Mouse (Mus musculus): ENCODE data around the gene Prex1. TPM values are rescaled to one million over a fixed set of nuclear protein-coding genes. Genes with fewer than 3 reads are reported as not detected.

The Prex1 gene
- polyA plus RNA-seq, 1 experiment, result 20.1 TPM

DNA sequence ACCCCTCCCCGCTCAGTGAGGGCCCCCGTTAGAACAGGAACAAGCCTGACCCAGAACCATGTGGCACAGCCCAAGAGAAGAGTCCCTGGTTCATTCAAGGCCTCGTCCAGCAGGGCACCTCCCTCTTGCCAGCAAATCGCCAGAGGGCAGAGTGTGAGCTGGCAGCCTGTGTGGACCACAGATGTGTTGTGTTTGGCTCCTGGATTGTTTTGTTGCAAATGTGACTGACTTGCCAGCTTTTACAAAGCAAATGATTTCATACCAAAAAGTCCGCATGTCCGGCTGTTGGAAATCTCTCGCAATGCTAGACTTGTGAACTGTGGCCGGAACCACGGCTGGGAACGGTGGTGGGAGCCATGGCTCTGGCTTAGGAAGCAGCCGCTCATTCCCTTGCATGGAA, 36.7 kb downstream of the Prex1 start:
- no peak overlapping the region for H3K27ac ChIP-seq (ENCODE audit: insufficient read depth, low read depth, low read length)
- no peaks in the 10 kb centered on the region for H3K27me3 ChIP-seq (ENCODE audit: control insufficient read depth, insufficient read depth, low read length)
- 90% methylated on average over 11 of the region's 11 CpGs for WGBS
- peaks cover 25% of the 10 kb centered on the region for H3K4me1 ChIP-seq (ENCODE audit: control insufficient read depth, insufficient read depth, insufficient read length, low read length)
- no peaks in the 10 kb centered on the region for H3K36me3 ChIP-seq (ENCODE audit: control insufficient read depth, insufficient read depth, low read length)
- no peak for TF ChIP-seq CTCF (IDR thresholded peaks at IDR 0.05; ENCODE audit: extremely low read depth, insufficient read length, insufficient replicate concordance, low read depth, low read length)
- no peak for TF ChIP-seq POLR2A (IDR thresholded peaks at IDR 0.05; ENCODE audit: low read depth, low read length)
- H3K4me3 ChIP-seq (ENCODE audit: low read depth, low read length), result no peak overlapping the region

DNA sequence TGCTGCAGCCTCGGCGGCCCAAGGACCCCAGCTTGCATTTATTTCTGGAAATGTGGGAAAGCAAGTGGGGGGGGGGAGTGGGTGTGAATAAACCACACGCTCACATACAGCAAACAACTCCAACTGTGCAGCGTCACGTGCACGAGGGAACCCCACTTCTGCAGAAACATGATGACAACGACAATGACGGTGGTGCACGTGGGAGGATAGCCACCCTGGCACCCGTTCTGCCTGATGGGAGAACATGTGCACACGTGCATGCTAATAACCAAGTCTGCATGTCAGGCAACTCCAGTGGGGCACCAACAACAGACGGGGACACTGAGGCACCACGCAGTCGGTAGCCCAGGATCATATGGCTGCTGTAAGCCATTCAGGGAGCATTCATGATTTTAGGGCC, 37.1 kb downstream of the Prex1 start:
- peaks cover 25% of the 10 kb centered on the region for H3K4me1 ChIP-seq (ENCODE audit: control insufficient read depth, insufficient read depth, insufficient read length, low read length)
- WGBS, result 91% methylated on average over 14 of the region's 14 CpGs

DNA sequence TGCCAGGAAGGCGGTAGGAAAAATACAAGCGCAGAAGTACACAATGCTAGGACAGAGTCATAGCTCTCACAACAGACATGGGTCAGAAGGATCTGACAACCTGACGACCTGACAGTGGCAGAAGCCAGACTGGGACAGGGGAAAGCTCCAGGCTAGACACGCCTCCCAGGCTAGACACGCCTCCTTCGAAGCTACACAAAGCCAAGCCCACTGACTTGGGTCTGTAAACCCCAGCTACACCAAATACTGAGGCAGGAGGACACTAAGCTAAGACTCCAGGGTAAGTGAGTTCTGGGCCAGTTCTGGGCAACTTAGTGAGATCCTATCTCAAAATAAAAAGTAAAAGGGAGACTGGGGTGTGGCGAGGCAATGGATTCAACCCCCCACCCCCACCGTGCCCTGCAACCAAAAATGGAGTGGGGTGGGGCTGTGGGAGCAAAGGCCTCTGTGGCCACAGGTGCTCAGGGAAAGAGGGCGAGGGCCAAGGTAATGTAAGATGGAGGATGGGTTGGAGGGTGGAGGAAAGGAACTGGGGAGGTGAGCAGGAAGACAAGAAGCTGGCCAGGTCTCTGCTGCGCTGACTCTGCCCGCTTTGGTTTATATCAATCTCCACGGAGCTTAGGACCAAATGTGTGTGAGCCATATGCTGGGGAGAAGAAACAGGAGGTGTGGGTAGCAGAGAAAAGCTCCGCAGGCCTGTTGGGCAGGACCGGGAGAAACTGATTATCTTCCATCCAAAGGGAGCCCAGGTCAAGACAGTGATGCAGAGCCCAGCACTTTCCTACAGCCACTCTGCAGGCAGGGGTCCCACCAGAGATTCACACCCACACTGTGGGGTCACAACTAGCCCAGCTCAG, 37.8 kb downstream of the Prex1 start:
- TF ChIP-seq CTCF (IDR thresholded peaks at IDR 0.05; ENCODE audit: extremely low read depth, insufficient read length, insufficient replicate concordance, low read depth, low read length) (no peak), POLR2A (IDR thresholded peaks at IDR 0.05; ENCODE audit: low read depth, low read length) (no peak)
- H3K4me3 ChIP-seq (ENCODE audit: low read depth, low read length), result no peak overlapping the region
- 30% methylated on average over 14 of the region's 14 CpGs for WGBS
- H3K36me3 ChIP-seq (ENCODE audit: control insufficient read depth, insufficient read depth, low read length), result no peaks in the 10 kb centered on the region
- H3K27me3 ChIP-seq (ENCODE audit: control insufficient read depth, insufficient read depth, low read length), result no peaks in the 10 kb centered on the region
- H3K27ac ChIP-seq (ENCODE audit: insufficient read depth, low read depth, low read length), result no peak overlapping the region
- H3K4me1 ChIP-seq (ENCODE audit: control insufficient read depth, insufficient read depth, insufficient read length, low read length), result peaks cover 25% of the 10 kb centered on the region

More for the DNA sequence above, 37.1 kb downstream of the Prex1 start:
- no peak overlapping the region for H3K4me3 ChIP-seq (ENCODE audit: low read depth, low read length)
- TF ChIP-seq CTCF (IDR thresholded peaks at IDR 0.05; ENCODE audit: extremely low read depth, insufficient read length, insufficient replicate concordance, low read depth, low read length), result no peak
- TF ChIP-seq POLR2A (IDR thresholded peaks at IDR 0.05; ENCODE audit: low read depth, low read length), result no peak
- H3K36me3 ChIP-seq (ENCODE audit: control insufficient read depth, insufficient read depth, low read length), result no peaks in the 10 kb centered on the region
- no peak overlapping the region for H3K27ac ChIP-seq (ENCODE audit: insufficient read depth, low read depth, low read length)
- H3K27me3 ChIP-seq (ENCODE audit: control insufficient read depth, insufficient read depth, low read length), result no peaks in the 10 kb centered on the region

DNA sequence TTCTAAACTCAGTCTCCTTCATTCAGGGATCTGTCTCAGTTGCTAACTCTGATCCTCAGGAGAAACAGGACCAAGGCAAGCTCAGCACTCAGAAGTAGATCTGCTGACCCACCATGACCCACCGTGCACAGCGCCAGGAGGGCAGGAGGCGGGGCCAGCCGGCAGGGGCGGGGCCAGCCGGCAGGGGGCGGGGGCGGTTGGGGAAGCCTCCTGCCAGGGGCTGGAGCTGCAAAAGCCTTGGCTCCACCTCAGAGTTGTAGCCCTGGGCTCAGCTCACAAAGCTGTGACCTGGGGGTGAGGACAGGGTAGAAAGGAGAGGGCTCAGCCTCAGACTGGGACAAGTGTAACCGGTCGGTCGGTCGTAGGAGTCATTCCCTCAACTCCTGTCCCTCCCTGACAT, 38.9 kb downstream of the Prex1 start:
- WGBS, result 19% methylated on average over 12 of the region's 12 CpGs
- Histone ChIP-seq H3K4me3 (ENCODE audit: low read depth, low read length) (no peak overlapping the region), H3K27ac (ENCODE audit: insufficient read depth, low read depth, low read length) (no peak overlapping the region), H3K36me3 (ENCODE audit: control insufficient read depth, insufficient read depth, low read length) (no peaks in the 10 kb centered on the region), H3K27me3 (ENCODE audit: control insufficient read depth, insufficient read depth, low read length) (no peaks in the 10 kb centered on the region), H3K4me1 (ENCODE audit: control insufficient read depth, insufficient read depth, insufficient read length, low read length) (peaks cover 25% of the 10 kb centered on the region)
- TF ChIP-seq CTCF (IDR thresholded peaks at IDR 0.05; ENCODE audit: extremely low read depth, insufficient read length, insufficient replicate concordance, low read depth, low read length) (no peak), POLR2A (IDR thresholded peaks at IDR 0.05; ENCODE audit: low read depth, low read length) (no peak)

DNA sequence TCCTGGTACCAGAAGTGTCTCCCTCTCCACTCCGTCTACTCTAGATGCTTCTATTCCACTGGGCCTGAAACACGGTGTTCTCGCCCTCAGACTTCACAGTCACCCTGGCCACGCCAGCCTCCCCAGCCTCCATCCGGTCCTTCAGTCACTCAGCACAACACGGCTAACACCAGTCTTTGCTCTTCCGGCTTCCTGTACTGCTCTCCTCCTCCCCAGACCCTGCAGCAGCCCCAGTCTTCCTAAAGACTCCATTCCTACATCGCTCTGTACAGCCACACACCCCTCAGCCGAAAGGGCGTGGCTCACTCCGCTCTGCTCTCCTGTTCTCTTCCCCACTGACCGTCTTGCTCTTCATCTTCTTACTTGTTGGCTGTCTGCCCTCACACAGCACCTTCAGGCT, 39.7 kb downstream of the Prex1 start:
- H3K4me3 ChIP-seq (ENCODE audit: low read depth, low read length), result no peak overlapping the region
- peaks cover 22% of the 10 kb centered on the region for H3K4me1 ChIP-seq (ENCODE audit: control insufficient read depth, insufficient read depth, insufficient read length, low read length)
- TF ChIP-seq CTCF (IDR thresholded peaks at IDR 0.05; ENCODE audit: extremely low read depth, insufficient read length, insufficient replicate concordance, low read depth, low read length) (no peak), POLR2A (IDR thresholded peaks at IDR 0.05; ENCODE audit: low read depth, low read length) (no peak)
- H3K27ac ChIP-seq (ENCODE audit: insufficient read depth, low read depth, low read length), result no peak overlapping the region
- WGBS, result 73% methylated on average over 12 of the region's 12 CpGs
- no peaks in the 10 kb centered on the region for H3K27me3 ChIP-seq (ENCODE audit: control insufficient read depth, insufficient read depth, low read length)
- no peaks in the 10 kb centered on the region for H3K36me3 ChIP-seq (ENCODE audit: control insufficient read depth, insufficient read depth, low read length)

DNA sequence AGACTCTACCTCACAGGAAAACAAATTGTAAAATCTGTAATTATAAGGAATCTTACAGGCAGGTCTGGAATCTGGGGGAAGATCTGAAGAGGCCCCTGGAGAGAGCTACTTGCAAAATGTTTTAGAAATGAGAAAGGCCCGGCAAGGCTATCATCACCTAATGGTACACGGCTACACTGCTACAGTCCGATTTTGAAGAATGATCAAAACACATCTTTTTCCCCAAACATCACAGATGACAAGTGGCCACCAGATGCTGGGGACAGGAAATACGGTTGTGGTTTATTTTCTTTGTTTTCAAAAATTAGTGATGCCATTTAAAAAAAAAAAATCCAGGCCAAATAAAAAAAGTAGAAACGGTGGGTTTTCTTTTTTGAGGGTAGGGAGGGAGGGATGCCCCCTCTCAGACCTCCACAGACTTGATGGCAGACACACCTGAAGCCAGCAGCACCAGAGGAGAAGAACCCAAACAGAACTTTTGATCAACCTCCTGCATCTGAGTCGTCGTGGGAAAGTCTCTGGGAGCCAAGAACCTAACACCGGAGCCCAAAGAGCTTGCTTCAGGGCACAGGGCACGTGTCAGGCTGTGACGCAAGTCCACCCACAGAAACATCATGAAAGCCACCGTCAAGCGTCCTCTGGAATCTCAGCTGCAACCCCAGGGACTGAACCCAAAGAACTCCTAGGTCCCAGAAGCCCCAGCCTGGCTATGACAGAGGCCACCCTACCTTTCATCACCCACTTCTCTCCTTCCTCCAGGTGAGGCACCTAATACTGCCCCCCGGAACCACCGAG, 41.3 kb downstream of the Prex1 start:
- peaks cover 18% of the 10 kb centered on the region for H3K4me1 ChIP-seq (ENCODE audit: control insufficient read depth, insufficient read depth, insufficient read length, low read length)
- TF ChIP-seq CTCF (IDR thresholded peaks at IDR 0.05; ENCODE audit: extremely low read depth, insufficient read length, insufficient replicate concordance, low read depth, low read length) (no peak), POLR2A (IDR thresholded peaks at IDR 0.05; ENCODE audit: low read depth, low read length) (no peak)
- no peak overlapping the region for H3K27ac ChIP-seq (ENCODE audit: insufficient read depth, low read depth, low read length)
- H3K36me3 ChIP-seq (ENCODE audit: control insufficient read depth, insufficient read depth, low read length), result no peaks in the 10 kb centered on the region
- no peaks in the 10 kb centered on the region for H3K27me3 ChIP-seq (ENCODE audit: control insufficient read depth, insufficient read depth, low read length)
- WGBS, result 79% methylated on average over 14 of the region's 14 CpGs
- H3K4me3 ChIP-seq (ENCODE audit: low read depth, low read length), result no peak overlapping the region

DNA sequence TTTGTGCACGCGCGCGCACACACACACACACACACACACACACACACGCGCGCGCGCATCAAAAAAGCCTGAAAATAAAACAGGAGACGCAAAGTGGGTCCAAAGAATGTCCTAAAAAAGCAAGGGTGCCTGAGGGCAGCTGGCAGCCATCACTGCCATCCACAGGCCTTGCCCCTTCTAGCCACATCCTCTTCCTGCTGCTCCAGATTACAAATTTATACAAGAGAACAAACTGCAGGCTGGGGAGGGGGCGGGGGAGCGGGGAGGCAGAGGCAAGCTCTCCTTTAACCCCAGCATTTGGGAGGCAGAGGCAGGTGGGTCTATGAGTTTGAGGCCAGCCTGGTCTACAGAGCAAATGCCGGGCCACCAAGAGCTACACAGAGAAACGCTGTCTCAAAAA, 42.0 kb downstream of the Prex1 start:
- no peaks in the 10 kb centered on the region for H3K27me3 ChIP-seq (ENCODE audit: control insufficient read depth, insufficient read depth, low read length)
- 89% methylated on average over 14 of the region's 14 CpGs for WGBS
- H3K4me3 ChIP-seq (ENCODE audit: low read depth, low read length), result no peak overlapping the region
- H3K4me1 ChIP-seq (ENCODE audit: control insufficient read depth, insufficient read depth, insufficient read length, low read length), result peaks cover 18% of the 10 kb centered on the region
- no peak overlapping the region for H3K27ac ChIP-seq (ENCODE audit: insufficient read depth, low read depth, low read length)
- no peaks in the 10 kb centered on the region for H3K36me3 ChIP-seq (ENCODE audit: control insufficient read depth, insufficient read depth, low read length)
- TF ChIP-seq POLR2A (IDR thresholded peaks at IDR 0.05; ENCODE audit: low read depth, low read length) (no peak), CTCF (IDR thresholded peaks at IDR 0.05; ENCODE audit: extremely low read depth, insufficient read length, insufficient replicate concordance, low read depth, low read length) (no peak)

All from small intestine, adult 2 months (tissue).